Mouse (Mus musculus): ENCODE data around the gene Slc22a27. TPM values are rescaled to one million over a fixed set of nuclear protein-coding genes. Genes with fewer than 3 reads are reported as not detected.

The Slc22a27 gene
- polyA plus RNA-seq (2012; rRNA removed; ENCODE audit: low replicate concordance), result not detected in 2 replicates

DNA sequence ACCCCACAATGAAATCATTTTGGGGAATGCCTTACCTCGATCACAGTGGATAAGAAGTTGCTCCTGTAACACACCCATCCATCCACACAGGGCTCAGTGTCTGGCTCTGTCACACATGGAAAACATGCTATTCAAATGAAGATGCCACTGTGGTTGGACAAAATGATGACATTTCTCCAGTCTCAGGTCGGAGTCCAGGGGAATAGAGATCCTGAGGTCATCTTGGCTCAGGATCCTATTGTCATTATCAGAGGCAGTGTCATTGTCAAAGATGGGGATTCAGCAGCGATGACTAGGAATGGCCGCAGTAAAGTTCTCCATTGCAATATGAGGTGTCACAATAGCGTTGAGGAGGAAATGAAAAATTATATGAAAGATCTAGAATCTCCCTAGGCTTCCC lies at the start of gene Slc22a27:
Slc22a27 (minus strand) TSS at position 101 of the 400 bp plus-strand sequence.

Other genes starting within 250 kb of the Slc22a27 start
- gene Slc22a26, start 163.4 kb downstream of the Slc22a27 start, polyA plus RNA-seq (2012; rRNA removed; ENCODE audit: low replicate concordance), result not detected in 2 replicates
- not detected in 2 replicates for gene Slc22a28, start 166.0 kb upstream of the Slc22a27 start, polyA plus RNA-seq (2012; rRNA removed; ENCODE audit: low replicate concordance)